Mouse (Mus musculus) midbrain, embryonic 16.5 days (tissue): ENCODE measurements around the gene Rab11a. TPM values are rescaled to one million over a fixed set of nuclear protein-coding genes. Genes with fewer than 3 reads are reported as not detected.

Source experiments
- microRNA-seq: library from miRNA; unstranded; fragments of <30 nt; microRNA quantifications from one replicate; pipeline ENCODE4, GENCODE M21; 2017
- polyA plus RNA-seq: library from polyadenylated mRNA; unstranded; fragments of >200 nt; fragmentation: Nextera tagmentation; extraction: Ambion mirVana; gene quantifications from 2 replicates; pipeline ENCODE4 v1.2.1, GENCODE M21; 2015

Gene Rab11a
- polyA plus RNA-seq, 1 experiment from 2014 or later, result 482 TPM

Small RNAs within 50 kb of the gene (microRNA-seq; reads per million reads assigned to microRNA genes)
- not detected for gene Gm47308

Other genes with a start within 250 kb of the Rab11a start
- gene Dennd4a, start 73.6 kb upstream of the Rab11a start, polyA plus RNA-seq, result 9.6 and 10.2 TPM in 2 replicates
- gene Slc24a1, start 213.8 kb upstream of the Rab11a start, polyA plus RNA-seq, result 0.10 and 0.20 TPM in 2 replicates
- gene Ints14, start 223.1 kb upstream of the Rab11a start, polyA plus RNA-seq, result 35.1 and 37.1 TPM in 2 replicates